Mouse (Mus musculus): ENCODE results near the gene Carmil2.

DNA sequence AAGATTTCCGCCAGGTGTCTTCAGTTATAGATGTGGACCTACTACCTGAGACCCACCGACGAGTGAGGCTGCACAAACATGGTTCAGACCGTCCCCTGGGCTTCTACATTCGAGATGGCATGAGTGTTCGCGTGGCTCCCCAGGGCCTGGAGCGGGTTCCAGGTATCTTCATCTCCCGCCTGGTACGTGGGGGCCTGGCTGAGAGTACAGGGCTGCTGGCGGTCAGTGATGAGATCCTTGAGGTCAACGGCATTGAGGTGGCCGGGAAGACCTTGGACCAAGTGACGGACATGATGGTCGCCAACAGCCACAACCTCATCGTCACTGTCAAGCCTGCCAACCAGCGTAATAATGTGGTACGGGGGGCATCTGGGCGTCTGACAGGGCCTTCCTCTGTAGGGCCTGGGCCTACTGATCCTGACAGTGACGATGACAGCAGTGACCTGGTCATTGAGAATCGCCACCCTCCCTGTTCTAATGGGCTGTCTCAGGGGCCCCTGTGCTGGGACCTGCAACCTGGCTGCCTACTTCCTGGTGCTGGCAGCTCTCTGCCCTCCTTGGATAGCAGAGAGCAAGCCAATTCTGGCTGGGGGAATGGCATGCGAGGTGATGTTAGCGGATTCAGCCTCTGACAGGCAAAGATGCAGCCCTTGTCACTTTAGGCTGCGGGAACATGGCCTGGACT is 16.8 kb downstream of the Carmil2 start:
- no peak for TF ChIP-seq CTCF (IDR thresholded peaks at IDR 0.05; ENCODE audit: control insufficient read depth, insufficient read depth, insufficient replicate concordance, low read depth, low read length)
- TF ChIP-seq POLR2A (IDR thresholded peaks at IDR 0.05; ENCODE audit: control insufficient read depth, low read depth, low read length): no peak; the same call in 1 of the 2 replicates
